Mouse (Mus musculus) liver, embryonic 14.5 days (tissue): ENCODE measurements around the gene Mthfd1l. TPM values are rescaled to one million over a fixed set of nuclear protein-coding genes. Genes with fewer than 3 reads are reported as not detected.

Experiments
- ATAC-seq: fragments of 200-750 bp; cut with Nextera tagmentation; 2 replicates; pipeline ENCODE4 v1.8.0; 2017; ENCODE audit warnings: moderate number of reproducible peaks, mild to moderate bottlenecking, moderate library complexity; ENCODE audit not compliant: insufficient read depth
- DNase-seq, 3 experiments: peaks; one replicate each; pipeline ENCODE4 v3.0.0-alpha.2; 2012 to 2013; ENCODE audit warnings: low read depth in 3 of 3, low spot score in 3 of 3
- H3K27ac ChIP-seq: fragments of 300-500 bp; sonication (generic); 2 replicates; pipeline ENCODE4 v1.5.1; 2014; ENCODE audit warnings: moderate library complexity, mild to moderate bottlenecking, control low read depth, inconsistent platforms
- H3K27me3 ChIP-seq: fragments of 300-500 bp; sonication (generic); 2 replicates; pipeline ENCODE4 v1.6.1; 2014; ENCODE audit warnings: mild to moderate bottlenecking, low read length, moderate library complexity; ENCODE audit not compliant: control insufficient read depth, insufficient read depth
- H3K36me3 ChIP-seq: fragments of 300-500 bp; sonication (generic); replicated peaks from 2 replicates; pipeline ENCODE4 v1.6.1; 2014; ENCODE audit warnings: low read depth; ENCODE audit not compliant: control insufficient read depth, insufficient read depth
- H3K4me1 ChIP-seq, 2 experiments: fragments of 200-500 bp in 1 of 2; fragments of 300-500 bp in 1 of 2; sonication (generic) in 1 of 2; replicated peaks; 2 replicates each; pipeline ENCODE4 v1.6.1; 2012 to 2014; ENCODE audit warnings: antibody characterized with exemption in 1 of 2, inconsistent platforms in 1 of 2, low read length in 1 of 2; ENCODE audit not compliant: control insufficient read depth in 2 of 2, insufficient read depth in 2 of 2
- H3K4me2 ChIP-seq: fragments of 300-500 bp; sonication (generic); 2 replicates; pipeline ENCODE4 v1.6.1; 2014; ENCODE audit warnings: low read depth, mild to moderate bottlenecking, control low read depth, moderate library complexity
- H3K4me3 ChIP-seq, 2 experiments: fragments of 200-500 bp in 1 of 2; fragments of 300-500 bp in 1 of 2; sonication (generic) in 1 of 2; 2 replicates each; pipeline ENCODE4 v1.5.1; 2012 to 2014; ENCODE audit warnings: low read depth in 2 of 2, low read length in 2 of 2, mild to moderate bottlenecking in 2 of 2, control low read depth in 1 of 2, inconsistent platforms in 1 of 2, moderate library complexity in 1 of 2; ENCODE audit not compliant: insufficient read depth in 1 of 2
- H3K9ac ChIP-seq: fragments of 300-500 bp; sonication (generic); replicated peaks from 2 replicates; pipeline ENCODE4 v1.6.1; 2014; ENCODE audit warnings: mild to moderate bottlenecking, control low read depth, moderate library complexity
- H3K9me3 ChIP-seq: fragments of 300-500 bp; sonication (generic); 2 replicates; pipeline ENCODE4 v1.6.1; 2016; ENCODE audit warnings: low read length, mixed read lengths; ENCODE audit not compliant: control insufficient read depth
- CTCF ChIP-seq: IDR thresholded peaks from 2 replicates; pipeline ENCODE4 v1.5.1; 2016; ENCODE audit warnings: antibody characterized with exemption, low read depth, control low read depth
- EP300 ChIP-seq: IDR thresholded peaks from 2 replicates; pipeline ENCODE4 v1.6.1; 2016; ENCODE audit warnings: antibody characterized with exemption, low read depth
- WGBS: fragments of 180-500 bp; shearing (Covaris S2); extraction: QIAGEN DNeasy Blood & Tissue Kit; methylation state at CpG from one replicate; pipeline ENCODE4 v1.1.7; 2014; ENCODE audit not compliant: insufficient replicate concordance; 5-methylcytosine and 5-hydroxymethylcytosine counted together
- polyA plus RNA-seq, 2 experiments: library from polyadenylated mRNA; depleted of rRNA in 1 of 2; stranded (reverse) in 1 of 2; unstranded in 1 of 2; fragments of >200 nt; fragmentation: Nextera tagmentation in 1 of 2; extraction: Ambion mirVana in 1 of 2; gene quantifications; 2 replicates each; pipeline versions ENCODE4 v1.2.1 to v1.2.3; 2012 to 2014

Mthfd1l gene
- polyA plus RNA-seq, 2 experiments: 18.5 to 19.2 TPM

GRCm38 (mm10) chr10:4083609-4084008, 110.7 kb downstream of the Mthfd1l start:
- no peak for DNase-seq
- 82% methylated on average over 9 of the region's 9 CpGs for WGBS
- Histone ChIP-seq H3K9ac (no peak overlapping the region), H3K27ac (no peak overlapping the region), H3K36me3 (peaks cover 14% of the 10 kb centered on the region), H3K9me3 (no peaks in the 10 kb centered on the region), H3K4me3 (no peak overlapping the region), H3K4me2 (no peak overlapping the region), H3K4me1 (peaks cover 0 to 6% of the 10 kb centered on the region in 2 experiments; a peak in 1 of 4 replicates), H3K27me3 (no peaks in the 10 kb centered on the region)
- ATAC-seq: no peak
- TF ChIP-seq EP300 (no peak), CTCF (no peak)

- WGBS: 83% methylated on average over 4 of the region's 4 CpGs
- DNase-seq (no peak), ATAC-seq (no peak)
- no peak for TF ChIP-seq CTCF
- no peak for TF ChIP-seq EP300
- no peak overlapping the region for H3K27ac ChIP-seq
- no peak overlapping the region for H3K4me2 ChIP-seq
- no peak overlapping the region for H3K9ac ChIP-seq
- no peaks in the 10 kb centered on the region for H3K9me3 ChIP-seq
- no peak overlapping the region for H3K4me3 ChIP-seq
- no peaks in the 10 kb centered on the region for H3K27me3 ChIP-seq
- H3K36me3 ChIP-seq: peaks cover 15% of the 10 kb centered on the region
- no peaks in the 10 kb centered on the region for H3K4me1 ChIP-seq
Measured at GRCm38 (mm10) chr10:4084907-4085306, 112.0 kb downstream of the Mthfd1l start.

- H3K36me3 ChIP-seq: peaks cover 19% of the 10 kb centered on the region
- DNase-seq: no peak
- H3K27ac ChIP-seq: no peak overlapping the region
- no peak for ATAC-seq
- no peaks in the 10 kb centered on the region for H3K27me3 ChIP-seq
- H3K9ac ChIP-seq: no peak overlapping the region
- H3K4me3 ChIP-seq: no peak overlapping the region
- TF ChIP-seq CTCF: no peak
- no peak for TF ChIP-seq EP300
- 66% methylated on average over 7 of the region's 7 CpGs for WGBS
- no peaks in the 10 kb centered on the region for H3K9me3 ChIP-seq
- H3K4me2 ChIP-seq: no peak overlapping the region
- H3K4me1 ChIP-seq: no peaks in the 10 kb centered on the region
Measured at GRCm38 (mm10) chr10:4085363-4086141, 112.6 kb downstream of the Mthfd1l start.

- peaks cover 19% of the 10 kb centered on the region for H3K36me3 ChIP-seq
- DNase-seq: no peak
Measured at GRCm38 (mm10) chr10:4087563-4087962, 114.6 kb downstream of the Mthfd1l start.

GRCm38 (mm10) chr10:4088744-4089414, 116.0 kb downstream of the Mthfd1l start:
- WGBS: 76% methylated on average over 7 of the region's 7 CpGs
- TF ChIP-seq EP300 (no peak), CTCF (peak; percentile 49)
- Histone ChIP-seq H3K36me3 (peaks cover 14% of the 10 kb centered on the region), H3K9ac (no peak overlapping the region), H3K4me2 (no peak overlapping the region), H3K27me3 (no peaks in the 10 kb centered on the region), H3K4me1 (no peaks in the 10 kb centered on the region), H3K4me3 (no peak overlapping the region), H3K27ac (no peak overlapping the region), H3K9me3 (no peaks in the 10 kb centered on the region)
- ATAC-seq (no peak), DNase-seq (no peak)

More at GRCm38 (mm10) chr10:4087563-4087962, 114.6 kb downstream of the Mthfd1l start:
- Histone ChIP-seq H3K9me3 (no peaks in the 10 kb centered on the region), H3K4me1 (no peaks in the 10 kb centered on the region), H3K27ac (no peak overlapping the region), H3K4me3 (no peak overlapping the region), H3K4me2 (no peak overlapping the region), H3K27me3 (no peaks in the 10 kb centered on the region), H3K9ac (no peak overlapping the region)
- TF ChIP-seq EP300 (no peak), CTCF (no peak)
- no peak for ATAC-seq
- WGBS: 79% methylated on average over 3 of the region's 3 CpGs
